Mouse (Mus musculus): ENCODE measurements around the gene Gm5916. TPM values are rescaled to one million over a fixed set of nuclear protein-coding genes. Genes with fewer than 3 reads are reported as not detected.

Gm5916 gene
- polyA plus RNA-seq (2015; fragmentation: Nextera tagmentation; extraction: Ambion mirVana), result not detected in 2 replicates

DNA sequence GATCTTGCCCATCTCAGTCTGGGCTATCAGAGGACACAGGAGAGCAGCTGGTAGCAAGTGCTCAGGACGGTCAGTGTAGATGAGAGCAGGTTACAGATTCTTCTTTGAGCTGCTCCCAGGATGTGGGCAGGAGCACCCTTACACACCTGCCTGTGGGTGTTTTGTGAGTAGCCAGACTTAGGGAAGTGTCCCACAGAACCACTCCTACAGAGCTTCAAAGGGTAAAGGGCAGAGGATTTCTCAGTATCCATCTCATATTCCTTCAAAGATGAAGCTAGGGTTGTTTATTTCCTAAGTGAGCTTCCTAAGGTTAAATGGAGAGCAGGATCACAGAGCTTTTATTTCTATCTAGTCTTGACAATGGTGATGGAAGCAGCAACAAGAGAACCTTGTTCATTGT is at the start of gene Gm5916:
Gm5916 (minus strand) TSS at position 101 of the 400 bp plus-strand sequence.
- Histone ChIP-seq H3K27me3 (no peaks in the 10 kb centered on the region), H3K4me2 (no peak within 1 kb of the TSS), H3K9ac (no peak within 1 kb of the TSS), H3K4me3 (no peak within 1 kb of the TSS), H3K36me3 (ENCODE audit: poor library complexity, severe bottlenecking) (no peaks in the 10 kb centered on the region), H3K9me3 (replicated peaks) (peaks cover 12% of the 10 kb centered on the region), H3K4me1 (no peaks in the 10 kb centered on the region), H3K27ac (no peak within 1 kb of the TSS)
- ATAC-seq, result no peak
- WGBS, result 70% methylated on average over 1 of the region's 1 CpGs

Other genes with a start within 250 kb of the Gm5916 start
- gene 9230113P08Rik, start 220.4 kb downstream of the Gm5916 start, polyA plus RNA-seq (2015; fragmentation: Nextera tagmentation; extraction: Ambion mirVana), result not detected in 2 replicates

Data from forebrain, embryonic 13.5 days (tissue).